Mouse (Mus musculus): ENCODE measurements around the gene Mfsd1.

DNA sequence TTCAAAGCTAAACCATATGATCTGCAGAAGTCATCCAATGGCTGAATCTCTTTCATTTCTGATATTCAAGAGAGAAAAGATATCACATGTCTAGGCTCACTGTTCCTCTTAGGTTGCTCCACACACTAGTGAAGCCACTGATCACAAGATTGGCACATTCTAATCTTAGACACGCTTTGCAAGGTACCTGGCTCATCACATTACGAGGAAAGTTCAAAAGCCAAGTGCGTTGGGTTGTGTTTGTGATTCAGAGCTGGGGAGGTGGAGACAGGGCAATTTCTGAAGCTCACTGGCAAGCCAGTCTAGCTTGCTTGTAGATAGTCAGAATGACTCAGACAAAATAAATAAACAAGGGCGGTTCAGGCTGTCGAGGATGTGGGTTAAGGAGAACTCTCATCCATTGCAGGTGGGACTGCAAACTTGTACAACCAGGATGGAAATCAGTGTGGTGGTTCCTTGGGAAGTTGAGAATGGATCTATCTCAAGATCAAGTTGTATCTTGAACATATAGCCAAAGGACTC lies 28.6 kb upstream of the Mfsd1 start:
- TF ChIP-seq CTCF (IDR thresholded peaks at IDR 0.05; ENCODE audit: control insufficient read depth, insufficient read depth, low read length), result no peak
- TF ChIP-seq POLR2A (IDR thresholded peaks at IDR 0.05; ENCODE audit: borderline replicate concordance, control insufficient read depth, low read depth, low read length), result no peak
